Mouse (Mus musculus) hindbrain, embryonic 16.5 days (tissue): ENCODE results near the gene Ttc7b. TPM values are rescaled to one million over a fixed set of nuclear protein-coding genes. Genes with fewer than 3 reads are reported as not detected.

Source experiments
- ATAC-seq: fragments of 200-750 bp; cut with Nextera tagmentation; 2 replicates; pipeline ENCODE4 v1.8.0; 2017; ENCODE audit warnings: moderate TSS enrichment, moderate library complexity
- H3K27ac ChIP-seq: fragments of 300-500 bp; sonication (generic); 2 replicates; pipeline ENCODE4 v1.5.1; 2014; ENCODE audit warnings: low read depth, mild to moderate bottlenecking, control low read depth, low read length, moderate library complexity
- H3K27me3 ChIP-seq: fragments of 300-500 bp; sonication (generic); replicated peaks from 2 replicates; pipeline ENCODE4 v1.6.1; 2014; ENCODE audit warnings: low read length; ENCODE audit not compliant: control insufficient read depth, insufficient read depth
- H3K36me3 ChIP-seq: fragments of 300-500 bp; sonication (generic); 2 replicates; pipeline ENCODE4 v1.6.1; 2014; ENCODE audit warnings: mild to moderate bottlenecking, low read length, moderate library complexity, mixed read lengths; ENCODE audit not compliant: control insufficient read depth, insufficient read depth
- H3K4me1 ChIP-seq: fragments of 300-500 bp; sonication (generic); 2 replicates; pipeline ENCODE4 v1.6.1; 2014; ENCODE audit warnings: low read depth, low read length; ENCODE audit not compliant: control insufficient read depth, insufficient read depth
- H3K4me2 ChIP-seq: fragments of 300-500 bp; sonication (generic); 2 replicates; pipeline ENCODE4 v1.6.1; 2014; ENCODE audit warnings: mild to moderate bottlenecking, low read length, control low read depth, moderate library complexity
- H3K4me3 ChIP-seq: fragments of 300-500 bp; sonication (generic); 2 replicates; pipeline ENCODE4 v1.5.1; 2014; ENCODE audit warnings: mild to moderate bottlenecking, low read length, control low read depth, moderate library complexity
- H3K9ac ChIP-seq: fragments of 300-500 bp; sonication (generic); 2 replicates; pipeline ENCODE4 v1.6.1; 2014; ENCODE audit warnings: low read depth, mild to moderate bottlenecking, control low read depth, low read length, moderate library complexity
- H3K9me3 ChIP-seq: fragments of 300-500 bp; sonication (generic); 2 replicates; pipeline ENCODE4 v1.6.1; 2014; ENCODE audit warnings: mild to moderate bottlenecking, low read length, moderate library complexity; ENCODE audit not compliant: control insufficient read depth
- WGBS: fragments of 180-500 bp; shearing (Covaris S2); extraction: QIAGEN DNeasy Blood & Tissue Kit; methylation state at CpG from one replicate; pipeline ENCODE4 v1.1.7; 2014; 5-methylcytosine and 5-hydroxymethylcytosine counted together
- polyA plus RNA-seq: library from polyadenylated mRNA; unstranded; fragments of >200 nt; fragmentation: Nextera tagmentation; extraction: Ambion mirVana; gene quantifications from 2 replicates; pipeline ENCODE4 v1.2.1, GENCODE M21; 2015

The Ttc7b gene
- polyA plus RNA-seq, 1 experiment from 2014 or later = 8.8 TPM

- H3K36me3 ChIP-seq = peaks cover 6% of the 10 kb centered on the region
- peaks cover 6% of the 10 kb centered on the region for H3K4me1 ChIP-seq
- no peak overlapping the region for H3K4me2 ChIP-seq
- H3K4me3 ChIP-seq = no peak overlapping the region
- no peaks in the 10 kb centered on the region for H3K27me3 ChIP-seq
- WGBS = 72% methylated on average over 9 of the region's 9 CpGs
- H3K9ac ChIP-seq = no peak overlapping the region
- no peak overlapping the region for H3K27ac ChIP-seq
- ATAC-seq = no peak
- H3K9me3 ChIP-seq = no peaks in the 10 kb centered on the region
Measured at GRCm38 (mm10) chr12:100328557-100328956, 192.1 kb downstream of the Ttc7b start.

DNA sequence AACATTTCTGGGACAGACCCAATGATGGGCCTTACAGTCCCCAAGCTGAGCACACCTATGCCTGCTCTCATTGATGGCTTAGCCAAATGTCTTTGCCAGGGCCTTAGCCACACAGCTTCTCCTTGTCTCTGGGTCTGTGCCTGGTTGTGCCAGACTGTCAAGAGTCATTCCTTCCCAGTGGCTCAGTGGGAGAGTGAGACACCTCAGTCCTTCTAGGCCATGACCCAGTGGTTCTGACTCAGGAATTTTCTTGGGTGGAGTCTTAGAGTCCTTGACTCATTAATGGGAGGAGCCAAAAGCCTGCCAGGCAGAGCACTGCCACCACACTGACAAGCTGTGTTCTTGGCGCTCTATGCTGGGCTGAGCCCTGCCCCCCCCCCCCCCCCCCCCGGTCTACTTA, 193.9 kb downstream of the Ttc7b start:
- no peak overlapping the region for H3K4me2 ChIP-seq
- H3K27ac ChIP-seq = no peak overlapping the region
- H3K4me1 ChIP-seq = peaks cover 6% of the 10 kb centered on the region
- ATAC-seq = 0 out of 2 replicates have a peak, but pooled peaks have one; percentile 16
- H3K9me3 ChIP-seq = no peaks in the 10 kb centered on the region
- H3K4me3 ChIP-seq = no peak overlapping the region
- H3K27me3 ChIP-seq = no peaks in the 10 kb centered on the region
- H3K9ac ChIP-seq = no peak overlapping the region
- WGBS = 67% methylated on average over 1 of the region's 2 CpGs
- peaks cover 6% of the 10 kb centered on the region for H3K36me3 ChIP-seq

DNA sequence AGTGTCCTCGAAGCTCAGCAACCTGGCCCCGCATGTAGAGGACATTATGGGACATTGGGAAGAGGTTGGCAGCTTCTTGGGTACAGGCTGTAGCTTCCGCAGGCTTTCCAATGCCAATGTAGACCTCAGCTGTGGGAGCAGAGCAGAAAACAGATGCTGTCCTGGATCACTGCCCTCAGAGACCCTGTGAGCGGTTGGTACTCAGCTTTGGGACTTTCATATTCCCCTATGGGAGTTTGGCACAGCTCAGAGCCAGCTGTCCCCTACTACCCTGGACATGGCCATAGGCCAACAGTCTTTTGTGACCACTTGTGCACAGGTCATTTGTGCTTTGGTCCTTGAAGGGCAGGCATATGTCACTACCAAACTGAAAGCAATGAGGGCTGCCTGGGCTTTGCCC, 195.0 kb downstream of the Ttc7b start:
- Histone ChIP-seq H3K4me2 (no peak overlapping the region), H3K4me1 (peaks cover 6% of the 10 kb centered on the region), H3K9ac (no peak overlapping the region), H3K4me3 (no peak overlapping the region), H3K27ac (no peak overlapping the region), H3K27me3 (no peaks in the 10 kb centered on the region), H3K36me3 (peaks cover 3% of the 10 kb centered on the region), H3K9me3 (no peaks in the 10 kb centered on the region)
- 66% methylated on average over 4 of the region's 4 CpGs for WGBS
- ATAC-seq = peak; percentile 72

GRCm38 (mm10) chr12:100325212-100325611, 195.4 kb downstream of the Ttc7b start:
- Histone ChIP-seq H3K9ac (no peak overlapping the region), H3K4me1 (peaks cover 6% of the 10 kb centered on the region), H3K27me3 (no peaks in the 10 kb centered on the region), H3K9me3 (no peaks in the 10 kb centered on the region), H3K27ac (no peak overlapping the region), H3K4me3 (no peak overlapping the region), H3K4me2 (no peak overlapping the region), H3K36me3 (peaks cover 3% of the 10 kb centered on the region)
- WGBS = 89% methylated on average over 8 of the region's 8 CpGs
- no peak for ATAC-seq

- Histone ChIP-seq H3K4me2 (no peak overlapping the region), H3K27me3 (no peaks in the 10 kb centered on the region), H3K27ac (no peak overlapping the region), H3K9me3 (no peaks in the 10 kb centered on the region), H3K4me3 (no peak overlapping the region), H3K4me1 (peaks cover 6% of the 10 kb centered on the region), H3K9ac (no peak overlapping the region), H3K36me3 (peaks cover 3% of the 10 kb centered on the region)
- ATAC-seq = no peak
- 72% methylated on average over 2 of the region's 2 CpGs for WGBS
Measured at GRCm38 (mm10) chr12:100323641-100324040, 197.0 kb downstream of the Ttc7b start.

- H3K27ac ChIP-seq = no peak overlapping the region
- WGBS = 89% methylated on average over 2 of the region's 2 CpGs
Measured at GRCm38 (mm10) chr12:100322225-100322624, 198.4 kb downstream of the Ttc7b start.

GRCm38 (mm10) chr12:100321545-100321944, 199.1 kb downstream of the Ttc7b start:
- no peak overlapping the region for H3K9ac ChIP-seq
- no peak overlapping the region; the same call in 1 of the 2 replicates for H3K27ac ChIP-seq
- H3K27me3 ChIP-seq = no peaks in the 10 kb centered on the region
- H3K9me3 ChIP-seq = no peaks in the 10 kb centered on the region
- no peak overlapping the region for H3K4me3 ChIP-seq
- peaks cover 3% of the 10 kb centered on the region for H3K36me3 ChIP-seq
- peaks cover 7% of the 10 kb centered on the region for H3K4me1 ChIP-seq
- 63% methylated on average over 4 of the region's 4 CpGs for WGBS
- ATAC-seq = no peak
- H3K4me2 ChIP-seq = no peak overlapping the region

More at GRCm38 (mm10) chr12:100322225-100322624, 198.4 kb downstream of the Ttc7b start:
- Histone ChIP-seq H3K36me3 (peaks cover 3% of the 10 kb centered on the region), H3K9ac (no peak overlapping the region), H3K4me3 (no peak overlapping the region), H3K27me3 (no peaks in the 10 kb centered on the region), H3K4me2 (no peak overlapping the region), H3K9me3 (no peaks in the 10 kb centered on the region), H3K4me1 (peaks cover 8% of the 10 kb centered on the region)
- no peak for ATAC-seq

- peaks cover 21% of the 10 kb centered on the region for H3K4me1 ChIP-seq
- H3K27ac ChIP-seq = no peak overlapping the region
- H3K4me3 ChIP-seq = no peak overlapping the region
- H3K9ac ChIP-seq = no peak overlapping the region
- no peaks in the 10 kb centered on the region for H3K9me3 ChIP-seq
- no peak for ATAC-seq
- WGBS = 91% methylated on average over 4 of the region's 4 CpGs
- no peaks in the 10 kb centered on the region for H3K27me3 ChIP-seq
- H3K36me3 ChIP-seq = no peaks in the 10 kb centered on the region
- H3K4me2 ChIP-seq = no peak overlapping the region
Measured at GRCm38 (mm10) chr12:100319746-100320145, 200.9 kb downstream of the Ttc7b start.

DNA sequence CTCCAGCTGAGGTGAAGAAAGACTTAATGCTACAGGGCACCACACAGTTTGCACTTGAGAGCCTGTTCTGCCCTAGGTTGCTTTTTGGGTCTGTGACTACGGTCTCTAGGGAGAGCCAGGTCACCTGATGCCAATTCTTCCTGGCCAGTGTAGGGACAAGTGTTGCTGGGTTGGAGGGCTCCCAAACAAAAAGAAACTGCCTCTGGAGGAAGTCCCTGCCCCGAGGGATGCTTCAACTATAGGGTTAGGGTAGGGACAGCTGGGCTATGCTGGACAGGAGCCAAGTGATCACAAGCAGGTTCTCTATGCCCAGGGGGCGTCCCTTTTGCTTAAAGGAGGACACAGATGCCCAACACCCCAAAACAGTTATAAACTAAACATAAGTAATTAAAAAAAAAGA, 202.7 kb downstream of the Ttc7b start:
- Histone ChIP-seq H3K36me3 (no peaks in the 10 kb centered on the region), H3K27me3 (no peaks in the 10 kb centered on the region), H3K27ac (no peak overlapping the region), H3K4me2 (no peak overlapping the region), H3K9ac (no peak overlapping the region), H3K9me3 (no peaks in the 10 kb centered on the region), H3K4me1 (peaks cover 37% of the 10 kb centered on the region), H3K4me3 (no peak overlapping the region)
- ATAC-seq = no peak
- WGBS = 46% methylated on average over 3 of the region's 3 CpGs

DNA sequence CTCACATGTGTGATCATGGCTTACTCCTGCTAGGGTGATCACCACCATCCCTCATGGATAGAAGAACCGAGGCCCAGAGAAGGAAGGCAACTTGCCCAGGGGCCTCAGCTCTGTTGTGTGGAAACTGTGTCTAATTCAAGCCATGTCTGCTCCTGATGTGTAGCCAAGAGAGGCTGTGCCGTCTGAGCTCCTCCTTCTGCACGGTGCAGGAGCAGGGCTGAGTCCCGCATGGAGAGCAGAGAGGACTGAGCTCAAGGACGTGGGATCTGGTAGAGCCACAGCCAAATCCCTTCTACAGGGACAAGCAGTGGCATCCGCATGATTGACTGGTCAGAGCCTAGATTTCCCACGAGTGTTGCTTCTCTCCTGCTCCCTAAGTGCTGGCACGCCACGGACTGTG, 204.5 kb downstream of the Ttc7b start:
- Histone ChIP-seq H3K4me1 (peaks cover 38% of the 10 kb centered on the region), H3K9ac (0 out of 2 replicates have a peak overlapping the region, but pooled peaks have one; percentile 9)
- 35% methylated on average over 9 of the region's 9 CpGs for WGBS

More for the DNA sequence above, 204.5 kb downstream of the Ttc7b start:
- Histone ChIP-seq H3K4me2 (no peak overlapping the region), H3K27me3 (no peaks in the 10 kb centered on the region), H3K36me3 (peaks cover 1% of the 10 kb centered on the region; the same call in 1 of the 2 replicates), H3K4me3 (no peak overlapping the region), H3K9me3 (no peaks in the 10 kb centered on the region), H3K27ac (peak overlapping the region; percentile 68)
- ATAC-seq = peak; percentile 63
